Mouse (Mus musculus): Measurements from ENCODE around the gene Olfr761.

- TF ChIP-seq ZC3H11A (IDR thresholded peaks at IDR 0.05; ENCODE audit: borderline replicate concordance, low read depth, low read length) (no peak), CHD2 (IDR thresholded peaks at IDR 0.05; ENCODE audit: low read depth, low read length) (no peak)
Observed at GRCm38 (mm10) chr17:37973591-37973990, 20.7 kb upstream of the Olfr761 start.

Data from ES-E14 (cell line).